Mouse (Mus musculus): ENCODE results near the gene Smim14.

The Smim14 gene

GRCm38 (mm10) chr5:65422803-65423202 lies 114.2 kb downstream of the Smim14 start:
- CTCF ChIA-PET = no interaction called here

DNA sequence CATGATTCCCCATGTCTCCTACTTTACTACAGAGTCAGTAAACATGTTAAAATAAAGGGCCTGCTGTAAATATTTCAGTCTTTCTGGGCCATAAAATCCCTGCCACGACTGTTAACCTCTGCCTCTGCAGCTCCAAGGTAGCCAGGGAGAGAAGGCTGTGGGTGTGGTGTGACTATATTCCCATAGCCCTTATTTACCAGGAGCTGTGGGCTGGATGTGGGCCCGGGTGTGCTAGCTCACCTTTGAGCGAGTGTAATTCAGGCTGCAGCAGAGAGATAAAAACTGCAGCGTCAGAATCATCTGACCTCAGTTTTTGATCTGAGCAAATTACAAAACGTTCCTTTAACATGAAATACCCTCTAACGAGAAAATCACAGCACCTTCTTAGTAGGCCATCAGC lies 116.2 kb downstream of the Smim14 start:
- CTCF ChIA-PET = no interaction called here

DNA sequence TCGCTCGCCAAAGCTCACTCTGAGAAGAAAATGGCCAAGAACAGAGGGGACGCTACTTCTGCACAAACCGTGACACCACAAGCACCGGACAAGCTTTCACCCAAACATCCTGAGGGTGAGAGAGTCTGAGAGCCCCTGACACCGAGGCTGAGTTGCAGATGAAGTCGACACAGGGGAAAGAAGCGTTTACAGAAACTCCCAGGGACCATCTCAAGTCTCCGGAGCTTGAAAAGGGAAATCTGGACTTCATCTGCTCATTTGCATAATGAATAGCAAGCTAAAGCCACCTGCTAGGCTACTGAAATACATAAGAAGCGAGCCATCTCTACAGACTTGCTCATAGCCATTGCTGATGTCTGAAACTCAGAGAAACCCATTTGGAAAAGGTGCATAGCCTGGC lies 117.8 kb downstream of the Smim14 start:
- CTCF ChIA-PET = interaction anchor here (0.6 kb wide), 1 partner anchor 60 kb away, joined by 6 read pairs; no protein-coding TSS in a partner anchor

GRCm38 (mm10) chr5:65415653-65416458 lies 121.1 kb downstream of the Smim14 start:
- CTCF ChIA-PET = no interaction called here

DNA sequence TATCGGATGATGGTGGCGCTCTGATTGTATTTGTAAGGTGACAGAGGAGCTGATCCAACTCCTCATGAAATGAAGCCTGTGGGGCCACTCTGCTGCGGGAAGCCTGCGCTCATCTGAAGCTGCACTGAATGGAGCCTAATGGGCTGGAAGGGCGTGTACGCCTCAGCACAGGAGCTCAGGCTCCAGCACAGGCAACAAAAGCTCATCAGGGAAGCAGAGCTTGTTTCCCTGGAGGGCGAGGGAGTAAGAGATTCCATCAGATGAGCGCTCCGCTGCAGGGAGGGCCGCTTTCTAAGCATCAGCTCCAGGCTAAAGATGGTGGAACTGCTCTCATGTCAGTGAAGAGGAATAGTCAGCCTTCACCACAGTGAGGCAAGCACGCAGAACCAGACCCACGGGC lies 129.0 kb downstream of the Smim14 start:
- CTCF ChIA-PET = no interaction called here

- CTCF ChIA-PET = interaction anchor here (0.7 kb wide), 1 partner anchor 442 kb away, joined by 6 read pairs; no protein-coding TSS in a partner anchor
These were observed 135.6 kb downstream of the Smim14 start for GRCm38 (mm10) chr5:65401251-65401994.
